Mouse (Mus musculus) spleen, postnatal 36 days (tissue): ENCODE data around the gene Gm28042.

ENCODE experiments used
- DNase-seq, 2 experiments: peaks; one replicate each; pipeline ENCODE4 v3.0.0; 2022; ENCODE audit warnings: low spot score in 2 of 2, mixed read lengths in 1 of 2

The Gm28042 gene

DNA sequence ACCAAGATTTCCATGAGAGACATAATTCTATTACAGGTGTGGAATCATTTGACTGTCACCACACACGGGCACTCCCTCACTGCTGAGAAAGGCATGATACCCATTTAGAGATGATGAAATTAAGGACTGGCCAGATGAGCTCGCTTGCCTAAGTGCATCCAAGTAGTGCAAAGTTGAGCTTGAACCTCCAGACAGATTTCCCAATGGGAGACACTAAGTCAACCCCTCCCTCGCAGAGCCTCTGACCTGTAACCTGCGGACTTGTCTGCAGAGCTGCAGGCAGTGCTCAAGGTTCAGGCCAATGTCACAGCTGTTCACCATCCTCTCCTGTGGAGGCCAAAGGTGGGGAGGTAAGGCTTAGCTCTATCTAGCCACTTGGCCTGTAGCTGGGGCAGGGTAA is 31.5 kb downstream of the Gm28042 start:
- no peak for DNase-seq

GRCm38 (mm10) chr2:120059466-120059865 is 32.2 kb downstream of the Gm28042 start:
- DNase-seq, result no peak

DNA sequence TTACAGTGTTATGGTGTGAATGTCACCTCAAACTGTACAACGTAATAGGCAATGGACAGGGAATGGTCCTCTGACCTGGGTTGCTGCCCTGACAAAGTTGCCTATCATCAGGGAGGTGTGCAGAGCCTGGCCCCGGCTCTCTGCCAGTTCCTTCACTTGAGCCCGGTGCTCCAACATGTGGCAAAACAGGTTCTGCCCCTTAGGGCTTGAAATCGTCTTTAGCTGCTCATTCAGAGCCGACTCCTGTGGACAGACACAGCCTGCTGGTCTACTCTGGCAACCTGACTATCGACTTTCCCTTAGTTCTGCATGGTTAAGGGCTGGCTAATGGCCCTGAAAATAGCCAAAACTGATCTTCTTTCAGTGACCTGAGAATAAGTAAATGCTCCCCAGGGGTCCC is 32.9 kb downstream of the Gm28042 start:
- DNase-seq, result no peak

DNA sequence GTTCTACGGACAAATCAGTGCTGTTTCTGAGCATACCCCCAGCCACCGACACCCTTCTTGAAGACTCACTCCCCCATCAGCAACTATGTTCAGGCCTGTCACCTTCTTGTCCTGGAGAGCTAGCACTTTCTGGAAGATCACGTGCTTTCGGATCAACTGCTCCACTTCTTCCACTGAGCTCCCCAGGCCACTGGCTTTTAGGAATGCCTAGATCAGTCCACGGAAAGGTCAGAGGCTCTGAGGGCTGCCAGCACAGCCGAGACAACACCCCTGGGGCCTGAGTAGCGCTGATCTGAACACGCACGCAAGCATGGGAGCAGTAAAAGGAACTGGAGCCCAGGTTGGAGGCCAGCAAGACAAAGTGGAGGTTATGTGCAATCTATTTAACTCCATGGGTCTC is 33.4 kb downstream of the Gm28042 start:
- DNase-seq, result no peak

DNA sequence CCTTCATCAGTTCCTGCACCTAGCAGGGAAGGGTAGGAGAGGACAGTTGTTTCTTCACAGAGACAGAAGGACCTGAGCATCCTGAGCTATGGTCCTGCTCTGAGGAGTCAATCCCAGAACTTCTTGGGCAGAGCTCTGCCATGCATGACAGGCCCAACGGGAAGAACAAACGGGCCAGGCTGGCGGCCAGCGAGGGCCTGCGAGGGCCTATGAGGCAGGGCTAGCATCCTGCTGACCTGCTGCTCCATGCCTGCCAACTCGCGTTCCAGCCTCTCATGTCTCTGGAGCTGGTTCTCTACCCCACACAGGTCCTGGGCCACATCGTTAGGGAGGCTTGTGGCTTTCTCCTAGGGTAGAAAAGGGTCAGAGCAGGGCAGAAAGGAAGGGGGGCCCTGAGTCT is 35.0 kb downstream of the Gm28042 start:
- no peak for DNase-seq

- DNase-seq, result no peak
Measured at GRCm38 (mm10) chr2:120064639-120065038, 37.3 kb downstream of the Gm28042 start.

DNA sequence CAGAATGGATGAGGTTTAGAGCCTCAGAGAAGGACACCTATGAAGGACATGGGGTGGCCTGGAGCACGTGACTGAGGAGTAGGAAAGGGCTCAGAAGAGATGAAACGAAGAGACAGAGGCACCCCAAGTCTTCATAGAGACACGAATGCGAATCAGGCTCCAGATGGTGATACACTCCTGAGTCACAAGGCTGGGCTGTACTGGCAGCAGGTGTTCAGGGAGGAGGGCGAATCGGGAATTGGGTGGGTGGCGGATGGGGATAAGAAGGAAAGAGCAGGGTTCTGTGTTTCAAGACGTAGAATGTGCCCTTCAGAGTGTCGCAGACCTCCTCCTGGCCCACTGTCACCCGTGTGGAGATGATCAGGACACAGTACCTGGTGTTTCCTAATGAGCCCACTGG is 38.0 kb downstream of the Gm28042 start:
- DNase-seq, result no peak

DNA sequence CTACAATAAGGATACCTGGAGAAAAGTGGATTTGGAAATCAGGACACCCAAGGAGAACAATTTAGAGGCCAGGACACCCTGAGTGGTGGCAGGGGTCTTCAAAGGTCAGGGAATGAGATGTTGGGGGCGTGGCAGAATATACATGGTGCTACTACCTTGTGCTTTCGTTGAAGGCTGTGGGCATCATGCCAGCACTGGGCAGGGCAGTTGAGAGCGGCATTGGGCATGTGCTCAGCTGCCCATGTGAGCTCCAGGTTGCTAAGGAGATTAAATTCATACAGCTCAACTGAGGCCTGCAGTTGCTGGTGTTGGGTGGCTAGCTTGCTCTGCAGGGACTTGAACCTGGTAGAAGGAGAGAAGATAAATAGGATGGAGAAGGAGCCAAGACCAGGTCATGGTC is 38.9 kb downstream of the Gm28042 start:
- no peak for DNase-seq

DNA sequence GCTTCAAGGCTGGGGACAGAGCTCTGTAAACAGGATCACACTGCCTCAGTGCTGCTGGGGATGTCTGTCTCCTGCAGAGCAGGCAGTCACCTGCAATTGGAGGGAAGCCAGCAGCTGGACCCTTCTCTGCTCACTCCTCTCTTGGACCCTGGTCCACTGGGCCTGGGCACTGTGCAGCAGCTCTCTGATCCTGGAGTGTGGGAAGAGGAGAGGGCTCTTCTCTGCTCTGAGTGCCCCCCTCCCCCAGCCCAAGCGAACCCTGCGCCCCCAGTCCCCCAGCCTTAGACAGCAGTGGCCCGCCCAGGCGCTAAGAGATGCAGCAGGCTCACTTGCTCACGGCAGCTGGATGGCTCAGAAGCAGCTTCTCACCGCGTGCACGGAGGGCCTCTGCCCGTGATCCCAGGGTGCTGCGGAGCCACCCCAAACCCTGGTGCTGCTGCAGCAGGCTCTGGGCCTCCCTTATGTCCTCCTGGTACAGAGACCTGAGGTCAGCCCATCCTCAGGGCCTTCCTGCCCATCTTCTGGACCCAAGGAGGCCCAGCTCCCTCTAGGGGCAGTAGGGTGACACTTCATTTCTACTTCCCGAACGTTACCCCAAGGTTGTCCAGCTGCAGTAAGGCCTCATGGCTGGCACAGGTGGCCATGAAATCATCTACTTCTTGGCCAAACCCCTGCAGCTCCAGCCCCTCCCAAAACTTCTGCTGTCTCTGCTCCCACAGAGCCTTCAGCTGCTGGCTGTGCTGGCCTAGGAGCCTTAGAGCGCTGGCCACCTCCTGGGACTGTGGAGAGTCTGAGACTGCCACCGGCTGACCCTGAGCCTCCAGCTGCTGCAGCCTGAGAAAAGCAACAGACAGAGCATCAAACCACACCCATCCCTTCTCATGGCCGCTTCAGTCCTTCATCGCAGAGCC is 41.5 kb downstream of the Gm28042 start:
- DNase-seq, result no peak

GRCm38 (mm10) chr2:120069466-120069990 is 42.2 kb downstream of the Gm28042 start:
- no peak for DNase-seq

- no peak for DNase-seq
Measured at GRCm38 (mm10) chr2:120074096-120074495, 46.8 kb downstream of the Gm28042 start.

DNA sequence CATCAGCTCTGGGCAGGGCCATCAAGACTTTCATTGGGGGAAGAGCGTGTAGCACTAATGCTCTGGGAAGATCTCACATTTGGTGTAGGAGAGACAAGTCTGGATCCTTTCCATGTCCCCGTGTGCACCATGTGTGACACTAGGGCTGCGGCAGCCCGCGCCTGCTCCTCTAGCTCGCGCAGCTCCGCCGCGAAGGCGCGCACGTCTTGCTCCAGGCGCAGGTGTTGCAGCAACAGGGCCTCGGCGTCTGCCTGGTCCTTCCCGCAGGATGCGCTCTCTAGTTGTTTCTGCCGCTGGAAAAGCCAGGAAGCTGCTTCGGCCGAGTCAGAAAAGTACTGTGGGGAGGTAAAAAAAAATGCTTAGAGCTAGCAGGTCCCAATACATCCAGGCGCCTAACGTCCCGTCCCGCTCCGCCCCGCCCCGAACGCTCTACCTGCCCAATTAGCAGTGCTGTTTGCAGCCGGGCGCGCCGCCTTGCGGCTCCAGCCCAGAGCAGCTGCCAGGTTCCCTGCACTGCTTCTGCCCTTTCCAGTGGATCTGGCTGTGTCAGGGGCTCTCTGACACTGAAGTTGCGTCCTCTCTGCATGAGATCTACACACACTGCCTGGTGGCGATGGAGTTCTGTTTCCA is 48.9 kb downstream of the Gm28042 start:
- DNase-seq, result no peak

DNA sequence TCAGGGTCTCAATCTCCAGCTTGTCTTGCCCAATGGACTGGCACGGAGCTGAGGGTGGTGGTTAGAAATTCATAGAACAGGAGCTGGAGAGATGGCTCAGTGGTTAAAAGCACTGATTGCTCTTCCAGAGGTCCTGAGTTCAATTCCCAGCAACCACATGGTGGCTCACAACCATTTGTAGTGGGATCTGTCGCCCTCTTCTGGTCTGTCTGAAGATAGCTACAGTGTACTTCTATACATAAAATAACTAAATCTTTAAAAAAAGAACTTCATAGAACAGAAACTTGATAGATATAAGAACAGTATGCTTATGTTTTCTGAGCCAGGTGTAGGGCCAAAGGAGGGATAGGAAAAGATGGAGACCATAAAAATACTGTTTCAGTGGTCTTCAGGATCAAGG is 55.1 kb downstream of the Gm28042 start:
- DNase-seq, result no peak

- peak; percentile 36 to 44 for DNase-seq
Measured at GRCm38 (mm10) chr2:120084593-120085361, 57.5 kb downstream of the Gm28042 start.

- no peak for DNase-seq
Measured at GRCm38 (mm10) chr2:120086038-120086437, 58.7 kb downstream of the Gm28042 start.

GRCm38 (mm10) chr2:120087391-120087790 is 60.1 kb downstream of the Gm28042 start:
- DNase-seq, result no peak

GRCm38 (mm10) chr2:120087897-120088296 is 60.6 kb downstream of the Gm28042 start:
- DNase-seq, result no peak

- DNase-seq, result no peak
Measured at GRCm38 (mm10) chr2:120090979-120091378, 63.7 kb downstream of the Gm28042 start.
